Mouse (Mus musculus): Measurements from ENCODE around the gene Pam16.

Pam16 gene

GRCm38 (mm10) chr16:4624481-4625110 lies at the start of gene Pam16:
TSS of gene Pam16 (minus strand) at chr16:4624988.
- DNase-seq, result peak; percentile 96

GRCm38 (mm10) chr16:4674091-4674490 lies 49.3 kb upstream of the Pam16 start:
- DNase-seq, result no peak

DNA sequence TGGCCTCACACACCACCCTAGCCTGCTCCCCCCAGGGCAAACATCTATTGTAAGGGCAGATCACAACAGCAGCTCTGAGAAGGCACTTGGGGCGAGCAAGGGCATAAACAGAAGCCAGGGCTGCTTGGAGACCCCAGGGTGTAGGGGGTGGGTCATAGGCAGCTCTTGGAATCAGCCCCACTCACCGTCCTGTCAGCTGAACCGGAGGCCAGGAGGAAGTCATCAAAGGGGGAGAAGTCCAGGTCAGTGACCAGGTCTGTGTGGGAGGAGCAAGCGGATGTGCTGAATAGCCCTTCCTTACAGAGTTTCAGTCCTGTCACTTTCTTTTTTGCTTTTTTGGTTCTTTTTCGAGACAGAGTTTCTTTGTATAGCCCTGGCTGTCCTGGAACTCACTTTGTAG lies 45.5 kb upstream of the Pam16 start:
- no peak for DNase-seq

DNA sequence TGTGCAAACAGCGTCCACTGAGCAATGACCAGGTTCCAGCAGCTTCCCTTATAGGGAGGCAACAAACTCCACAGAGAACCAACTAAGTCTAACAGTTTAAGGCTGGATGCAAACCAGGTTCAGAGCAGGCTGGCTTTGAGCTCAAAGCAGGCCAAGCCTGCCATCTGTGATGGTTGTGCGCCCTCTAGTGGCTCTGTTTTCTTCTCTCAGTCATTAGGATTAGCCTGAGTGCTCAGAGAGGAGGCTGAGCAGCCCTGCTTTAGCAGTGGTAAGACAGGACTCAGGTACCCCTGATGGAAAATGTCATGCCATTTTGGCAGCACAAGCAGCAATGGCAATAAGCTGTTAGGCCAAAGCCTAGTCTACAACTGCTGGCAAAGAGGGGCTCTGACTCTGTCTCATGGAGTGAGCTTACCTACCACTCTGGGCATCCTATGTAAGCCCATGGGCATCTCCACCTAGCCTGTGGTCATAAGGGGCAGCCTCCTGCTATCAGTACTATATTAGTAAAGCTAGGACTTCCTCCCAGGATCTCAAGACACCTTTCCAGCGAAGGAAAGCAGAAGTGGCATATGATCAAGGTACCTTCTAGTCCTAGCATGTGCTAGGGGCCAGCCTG lies 42.5 kb upstream of the Pam16 start:
- DNase-seq, result peak; percentile 91

GRCm38 (mm10) chr16:4665726-4666125 lies 40.9 kb upstream of the Pam16 start:
- DNase-seq, result no peak

DNA sequence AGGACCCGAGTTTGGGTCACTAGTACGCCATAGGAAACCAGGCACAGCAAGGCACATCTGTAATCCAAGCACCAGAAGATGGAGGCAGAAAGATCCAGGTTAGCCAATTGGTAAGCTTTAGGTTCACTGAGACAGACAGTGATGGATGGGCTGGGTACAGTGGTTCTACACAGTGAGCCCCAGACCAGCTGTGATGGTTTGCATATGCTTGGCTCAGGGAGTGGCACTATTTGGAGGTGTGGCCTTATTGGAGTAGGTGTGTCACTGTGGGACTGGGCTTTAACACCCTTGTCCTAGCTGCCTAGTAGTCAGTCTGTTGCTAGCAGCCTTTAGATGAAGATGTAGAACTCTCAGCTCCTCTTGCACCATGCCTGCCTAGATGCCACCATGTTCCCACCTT lies 39.0 kb upstream of the Pam16 start:
- DNase-seq, result no peak

GRCm38 (mm10) chr16:4661605-4662004 lies 36.8 kb upstream of the Pam16 start:
- no peak for DNase-seq

DNA sequence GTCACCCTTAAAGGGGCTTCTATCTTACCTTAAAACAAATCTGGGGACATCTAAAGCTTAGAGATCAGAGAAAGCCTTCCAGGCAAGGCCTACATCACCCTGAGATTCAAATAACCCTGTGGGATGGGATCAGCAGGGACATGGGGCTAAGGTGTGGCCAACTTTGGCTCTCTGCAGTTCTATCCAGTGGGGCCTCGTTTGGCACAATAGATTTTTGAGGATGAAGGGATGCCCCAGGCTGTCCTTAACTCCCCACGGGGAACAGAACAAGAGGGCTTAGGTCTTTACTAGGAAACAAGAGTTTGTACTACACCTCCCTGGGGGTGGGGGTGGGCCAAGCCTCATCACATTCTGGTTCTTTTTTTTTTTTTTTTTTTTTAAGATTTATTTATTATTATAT lies 34.5 kb upstream of the Pam16 start:
- no peak for DNase-seq

DNA sequence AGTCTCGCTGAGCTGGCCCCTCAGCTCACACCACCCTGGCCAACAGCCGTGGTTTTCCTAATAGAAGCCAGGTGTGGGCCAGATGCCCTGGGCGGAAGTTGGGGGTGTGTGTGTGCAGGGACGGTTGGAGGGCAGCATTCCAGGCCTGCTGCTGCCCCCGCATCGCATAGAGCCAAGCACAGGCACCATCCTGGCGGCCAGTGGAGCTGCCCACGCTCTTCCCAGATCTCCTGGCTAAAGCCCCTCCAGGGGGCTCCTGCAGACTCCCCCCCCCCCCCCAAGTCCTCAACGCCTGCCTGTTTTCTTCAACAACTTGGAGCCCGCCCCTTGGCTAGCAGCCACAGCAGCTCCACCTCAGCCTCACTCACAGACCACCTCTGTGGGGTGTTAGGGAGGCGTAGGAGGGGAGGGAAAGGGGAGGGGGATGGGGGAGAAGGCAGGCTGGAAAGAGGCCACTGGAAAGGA lies 34.0 kb upstream of the Pam16 start:
- no peak for DNase-seq

DNA sequence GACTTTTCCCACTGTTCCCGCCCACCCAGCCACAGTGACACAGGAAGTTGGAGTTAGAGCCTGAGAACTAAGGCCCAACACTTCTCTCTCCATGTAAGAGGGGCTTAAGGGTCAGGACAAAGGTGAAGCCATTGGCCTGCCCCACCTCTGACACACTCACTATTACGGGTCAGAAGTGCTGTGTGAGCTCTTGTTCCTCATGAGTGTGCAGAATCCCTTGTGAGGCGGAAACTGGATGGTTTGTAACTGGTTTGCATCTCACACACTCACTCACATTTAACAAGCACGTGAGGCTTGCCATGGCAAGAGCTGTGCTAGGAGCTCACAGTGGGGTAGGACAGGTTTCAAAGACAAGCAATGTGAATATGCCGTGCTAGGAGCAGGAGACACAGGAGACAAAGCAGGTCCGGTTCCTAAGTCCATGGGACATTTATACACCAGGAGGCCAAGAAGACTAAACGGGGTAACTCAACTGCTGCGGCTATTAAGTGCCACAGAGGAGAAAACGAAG lies 31.8 kb upstream of the Pam16 start:
- no peak for DNase-seq

DNA sequence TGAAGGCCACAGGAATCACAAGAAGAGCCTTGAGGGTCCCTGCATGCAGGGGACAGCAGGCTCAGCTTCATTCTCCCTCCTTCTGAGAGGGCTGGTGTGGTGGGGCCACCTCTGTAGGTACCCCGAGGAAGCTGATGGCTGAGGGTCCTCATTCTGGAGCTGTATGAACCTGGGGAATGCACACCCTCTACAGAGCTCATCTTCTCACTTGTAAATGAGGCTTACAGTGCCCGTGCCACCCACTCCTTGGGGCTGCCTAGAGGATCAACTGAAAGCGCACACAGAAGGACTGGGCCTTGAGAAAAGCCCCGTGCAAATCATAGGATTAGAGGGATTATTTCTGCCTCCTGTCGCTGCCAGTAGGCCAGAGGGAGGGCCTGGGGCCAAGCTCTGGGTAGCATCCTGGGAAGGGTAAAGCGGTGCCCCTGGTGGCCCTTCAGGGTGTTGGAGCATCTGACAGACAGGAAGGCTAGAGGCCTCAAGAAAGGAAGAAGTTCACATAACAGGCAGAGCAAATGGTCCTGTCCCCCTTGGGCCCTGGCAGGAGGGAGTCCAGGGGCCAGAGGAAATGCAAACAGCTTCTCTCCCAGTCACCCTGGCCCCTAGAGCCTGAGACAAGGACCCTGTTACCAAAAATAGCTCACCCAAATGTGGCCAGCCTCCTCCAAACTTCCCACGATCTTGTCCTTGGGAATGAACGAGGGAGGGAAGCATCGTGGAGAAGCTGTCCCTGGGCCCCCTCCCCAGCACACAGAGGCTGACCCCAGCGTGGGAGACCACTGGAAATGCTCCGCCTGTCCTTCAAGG lies 31.2 kb upstream of the Pam16 start:
- no peak for DNase-seq

GRCm38 (mm10) chr16:4655251-4655734 lies 30.5 kb upstream of the Pam16 start:
- peak; percentile 60 for DNase-seq

DNA sequence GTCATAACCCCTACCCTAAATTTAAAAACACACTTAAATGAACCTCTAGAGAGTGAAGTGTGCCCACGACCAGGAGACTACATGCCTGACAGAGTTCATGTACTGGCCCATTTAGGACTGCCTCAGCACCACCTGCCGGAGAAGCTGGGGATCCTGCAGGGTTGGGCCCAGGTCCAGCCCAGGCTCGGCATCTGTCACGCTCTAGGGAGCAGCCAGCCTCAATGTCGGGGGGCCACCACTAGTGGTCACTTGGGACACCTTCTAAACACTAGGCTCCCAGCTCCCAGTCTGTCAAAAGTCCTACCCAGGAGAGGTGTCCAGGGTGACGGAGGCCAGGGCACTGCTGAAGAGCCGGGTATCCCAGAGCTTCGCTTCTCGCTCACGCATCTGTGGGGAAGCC lies 29.9 kb upstream of the Pam16 start:
- DNase-seq, result peak; percentile 80

DNA sequence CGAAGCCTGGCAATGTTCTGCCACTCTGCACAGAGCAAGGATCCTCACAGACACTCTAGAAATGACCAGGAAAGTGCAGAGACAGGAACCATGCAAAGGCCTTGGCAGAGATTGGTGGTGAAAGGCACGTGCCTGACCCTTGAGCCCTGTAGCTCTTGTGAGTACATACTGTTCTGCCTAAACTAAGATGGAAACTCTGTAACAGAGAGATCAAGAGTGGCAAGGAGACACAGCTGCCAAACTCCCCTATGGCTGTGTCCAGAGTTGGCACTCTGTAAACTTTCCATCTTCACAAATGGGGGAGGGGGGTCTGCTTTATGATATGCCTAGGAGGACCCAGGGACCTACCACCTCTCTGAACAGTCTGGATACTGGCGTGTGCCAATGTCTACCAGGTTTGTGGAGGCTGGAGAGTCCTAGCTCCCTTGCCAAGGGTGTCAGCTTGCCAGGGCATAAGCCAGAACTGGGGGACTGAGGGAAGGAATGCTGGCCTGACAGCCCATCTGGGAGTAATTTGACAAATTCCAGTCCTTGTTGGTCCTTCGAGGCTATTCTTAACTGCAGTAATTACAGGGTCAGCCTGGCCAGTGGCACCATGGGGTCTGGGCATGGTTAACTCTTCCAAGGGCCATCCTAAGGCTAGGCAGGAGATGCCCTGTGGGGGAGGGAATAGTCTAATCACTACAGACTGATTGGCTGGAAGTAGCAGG lies 28.1 kb upstream of the Pam16 start:
- peak; percentile 58 for DNase-seq

DNA sequence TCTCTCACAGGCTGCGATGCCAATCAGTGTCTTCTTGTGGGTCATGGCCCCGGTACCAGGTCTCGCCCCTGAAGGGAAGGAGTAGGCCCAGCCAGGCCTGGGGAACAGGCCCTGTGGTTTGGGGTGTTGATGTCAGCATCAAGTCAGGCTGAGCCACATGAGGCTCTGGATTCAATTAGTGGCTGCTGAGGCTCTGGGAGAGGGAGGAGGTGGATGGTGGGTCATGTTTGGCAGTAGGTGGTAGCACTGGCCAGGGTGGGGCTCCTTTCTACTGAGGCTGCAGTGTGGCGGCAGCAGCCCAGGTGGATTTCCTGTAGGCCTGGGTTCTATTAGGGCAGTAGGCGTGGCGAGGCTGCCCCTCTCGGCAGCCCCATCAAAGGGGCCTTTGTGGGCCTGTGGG lies 26.8 kb upstream of the Pam16 start:
- no peak for DNase-seq

DNA sequence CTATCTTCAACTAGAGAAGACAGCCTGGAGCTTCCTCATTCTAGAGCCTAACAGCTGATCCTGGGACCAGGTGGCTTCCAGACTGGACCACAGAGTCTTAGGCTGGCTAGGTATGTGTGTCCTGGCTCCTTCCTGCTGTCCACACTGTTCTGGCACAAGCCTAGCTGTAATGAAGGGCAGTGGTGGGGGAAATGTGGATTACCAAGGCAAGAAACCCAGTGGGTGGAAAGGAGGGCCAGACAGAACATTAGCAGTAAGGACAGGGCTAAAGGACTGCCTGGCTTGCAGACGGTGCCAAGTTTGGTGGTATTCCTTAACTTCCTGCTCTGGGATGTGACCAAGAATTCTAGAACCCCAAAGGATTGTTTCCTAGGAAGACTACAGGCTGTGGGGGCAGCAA lies 26.3 kb upstream of the Pam16 start:
- DNase-seq, result no peak

GRCm38 (mm10) chr16:4650161-4650560 lies 25.4 kb upstream of the Pam16 start:
- no peak for DNase-seq

- DNase-seq, result no peak
Observed at GRCm38 (mm10) chr16:4649692-4650091, 24.9 kb upstream of the Pam16 start.

GRCm38 (mm10) chr16:4649211-4649610 lies 24.4 kb upstream of the Pam16 start:
- no peak for DNase-seq

DNA sequence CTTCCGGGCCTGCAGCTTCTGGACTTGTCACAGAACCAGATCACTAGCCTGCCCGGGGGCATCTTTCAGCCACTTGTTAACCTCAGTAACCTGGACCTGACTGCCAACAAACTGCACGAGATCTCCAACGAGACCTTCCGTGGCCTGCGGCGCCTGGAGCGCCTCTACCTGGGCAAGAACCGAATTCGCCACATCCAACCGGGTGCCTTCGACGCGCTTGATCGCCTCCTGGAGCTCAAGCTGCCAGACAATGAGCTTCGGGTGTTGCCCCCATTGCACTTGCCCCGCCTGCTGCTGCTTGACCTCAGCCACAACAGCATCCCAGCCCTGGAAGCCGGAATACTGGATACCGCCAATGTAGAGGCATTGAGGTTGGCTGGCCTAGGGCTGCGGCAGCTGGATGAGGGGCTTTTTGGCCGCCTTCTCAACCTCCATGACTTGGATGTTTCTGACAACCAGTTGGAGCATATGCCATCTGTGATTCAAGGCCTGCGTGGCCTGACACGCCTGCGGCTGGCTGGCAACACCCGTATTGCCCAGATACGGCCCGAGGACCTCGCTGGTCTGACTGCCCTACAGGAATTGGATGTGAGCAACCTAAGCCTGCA lies 23.7 kb upstream of the Pam16 start:
- DNase-seq, result no peak

- DNase-seq, result peak; percentile 57
Observed at GRCm38 (mm10) chr16:4647651-4648141, 22.9 kb upstream of the Pam16 start.

DNA sequence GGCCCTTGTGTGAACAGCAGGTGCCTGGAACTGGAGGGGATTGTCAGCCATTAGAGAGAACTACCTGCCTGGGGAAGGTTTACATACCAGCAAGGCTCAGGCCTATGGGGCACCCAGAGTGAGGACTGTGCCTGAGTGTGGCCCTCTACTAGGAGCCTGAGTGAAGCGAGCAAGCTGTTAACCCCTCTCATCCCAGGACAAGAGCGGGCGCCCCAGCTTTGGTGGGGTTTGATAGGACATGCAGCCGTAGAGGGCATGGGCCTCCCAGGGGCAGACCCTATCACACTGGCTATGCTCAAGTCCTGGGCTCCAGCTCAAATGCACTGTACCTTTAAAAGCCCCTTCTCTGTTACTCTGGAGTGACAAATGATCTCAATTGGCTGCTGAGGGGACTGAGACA lies 22.0 kb upstream of the Pam16 start:
- DNase-seq, result no peak

Data from kidney, postnatal 14 days (tissue).